31 mouse cellular contexts compared by ENCODE assay signal in the genomic region with DNA sequence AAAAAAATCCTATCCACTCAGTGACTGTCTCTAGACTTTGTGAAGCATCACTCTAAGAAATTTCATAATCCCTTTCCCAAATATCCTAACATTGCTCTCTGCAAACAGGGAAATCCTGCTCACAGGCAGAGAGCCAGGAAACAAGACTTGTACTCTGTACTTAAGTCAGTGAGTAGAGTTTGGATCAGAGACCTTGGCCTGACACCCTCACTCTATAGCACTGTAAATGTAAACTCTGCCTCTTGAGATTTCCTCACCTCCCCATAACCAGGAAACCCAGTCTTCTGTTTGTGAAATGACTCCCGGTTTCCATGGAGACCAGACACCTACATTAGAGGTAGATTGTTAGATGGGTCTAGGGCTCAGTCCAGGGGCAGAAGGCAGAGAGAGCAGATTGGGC. TPM values are rescaled to one million over a fixed set of nuclear protein-coding genes. Genes with fewer than 3 reads are reported as not detected.
DNase-seq lines count a peak whose midpoint lies in the region; ATAC-seq and TF ChIP-seq lines count a peak whose summit lies in the region.
"Had no signal": no experiment of that assay in that cellular context is flagged by ENCODE, and none has a peak within 500 bp of the region (broad histone marks: within the 10 kb centered on the region; RNA-seq: fewer than 3 reads in every experiment).

No protein-coding gene starts in this region.

- WGBS in intestine, embryonic 15.5 days = 67% methylated on average over 1 of the region's 1 CpGs
- WGBS in lung, postnatal 0 days = 55% methylated on average over 1 of the region's 1 CpGs
- 85% methylated on average over 1 of the region's 1 CpGs for WGBS in stomach, embryonic 16.5 days

- H3K9ac ChIP-seq in intestine, embryonic 15.5 days = no peak overlapping the region
- H3K9ac ChIP-seq in lung, postnatal 0 days (replicated peaks; ENCODE audit: low read depth) = no peak overlapping the region
- H3K9ac ChIP-seq in stomach, embryonic 16.5 days (ENCODE audit: low read length) = no peak overlapping the region
- H3K9ac ChIP-seq: embryonic facial prominence, embryonic 13.5 days; forebrain, embryonic 15.5 days; hindbrain, embryonic 13.5 days; limb, embryonic 15.5 days; liver, embryonic 15.5 days; midbrain, embryonic 13.5 days had no signal

- no peaks in the 10 kb centered on the region for H3K9me3 ChIP-seq in intestine, embryonic 15.5 days
- no peaks in the 10 kb centered on the region for H3K9me3 ChIP-seq in lung, postnatal 0 days (ENCODE audit: low read length)
- H3K9me3 ChIP-seq in stomach, embryonic 16.5 days (replicated peaks; ENCODE audit: control insufficient read depth, low read length) = no peaks in the 10 kb centered on the region
- H3K9me3 ChIP-seq: embryonic facial prominence, embryonic 13.5 days; forebrain, embryonic 10.5 days; forebrain, embryonic 15.5 days; hindbrain, embryonic 13.5 days; limb, embryonic 10.5 days; limb, embryonic 15.5 days; liver, embryonic 15.5 days; midbrain, embryonic 13.5 days had no signal

- H3K4me3 ChIP-seq in intestine, embryonic 15.5 days (replicated peaks) = no peak overlapping the region
- H3K4me3 ChIP-seq in lung, postnatal 0 days (ENCODE audit: low read depth, low read length) = no peak overlapping the region
- no peak overlapping the region for H3K4me3 ChIP-seq in stomach, embryonic 16.5 days (replicated peaks; ENCODE audit: low read length)
- H3K4me3 ChIP-seq: embryonic facial prominence, embryonic 13.5 days; forebrain, embryonic 10.5 days; forebrain, embryonic 15.5 days; gastrocnemius, adult 2 months; hindbrain, embryonic 13.5 days; limb, embryonic 10.5 days; limb, embryonic 15.5 days; liver, embryonic 15.5 days; midbrain, embryonic 13.5 days had no signal

- peak overlapping the region; percentile 72; the same call in 1 of the 2 replicates for H3K27ac ChIP-seq in intestine, embryonic 15.5 days
- no peak overlapping the region for H3K27ac ChIP-seq in lung, postnatal 0 days (ENCODE audit: low read length)
- H3K27ac ChIP-seq in stomach, embryonic 16.5 days (ENCODE audit: low read length) = no peak overlapping the region
- H3K27ac ChIP-seq: embryonic facial prominence, embryonic 13.5 days; forebrain, embryonic 10.5 days; forebrain, embryonic 15.5 days; gastrocnemius, adult 2 months; hindbrain, embryonic 13.5 days; kidney, postnatal 0 days; limb, embryonic 10.5 days; limb, embryonic 15.5 days; liver, embryonic 15.5 days; macrophage; midbrain, embryonic 13.5 days had no signal

- no peaks in the 10 kb centered on the region for H3K27me3 ChIP-seq in intestine, embryonic 15.5 days (replicated peaks)
- H3K27me3 ChIP-seq in lung, postnatal 0 days (replicated peaks; ENCODE audit: insufficient read depth, low read length) = no peaks in the 10 kb centered on the region
- H3K27me3 ChIP-seq in stomach, embryonic 16.5 days (ENCODE audit: control insufficient read depth, insufficient read depth, low read length) = no peaks in the 10 kb centered on the region
- H3K27me3 ChIP-seq: embryonic facial prominence, embryonic 13.5 days; forebrain, embryonic 15.5 days; hindbrain, embryonic 13.5 days; limb, embryonic 15.5 days; liver, embryonic 15.5 days; midbrain, embryonic 13.5 days had no signal

- no peaks in the 10 kb centered on the region for H3K36me3 ChIP-seq in intestine, embryonic 15.5 days
- no peaks in the 10 kb centered on the region for H3K36me3 ChIP-seq in lung, postnatal 0 days (ENCODE audit: insufficient read depth, low read length)
- no peaks in the 10 kb centered on the region for H3K36me3 ChIP-seq in stomach, embryonic 16.5 days (ENCODE audit: control insufficient read depth, insufficient read depth, low read length)
- H3K36me3 ChIP-seq: embryonic facial prominence, embryonic 13.5 days; forebrain, embryonic 10.5 days; forebrain, embryonic 15.5 days; hindbrain, embryonic 13.5 days; limb, embryonic 10.5 days; limb, embryonic 15.5 days; liver, embryonic 15.5 days; midbrain, embryonic 13.5 days had no signal

- peak; percentile 41; the same call in 1 of the 2 replicates for TF ChIP-seq EP300 in lung, postnatal 0 days (IDR thresholded peaks at IDR 0.05)

- H3K4me2 ChIP-seq in intestine, embryonic 15.5 days (replicated peaks) = no peak overlapping the region
- H3K4me2 ChIP-seq in lung, postnatal 0 days (replicated peaks; ENCODE audit: low read depth, low read length) = no peak overlapping the region
- no peak overlapping the region for H3K4me2 ChIP-seq in stomach, embryonic 16.5 days (ENCODE audit: low read depth, low read length)
- H3K4me2 ChIP-seq: embryonic facial prominence, embryonic 13.5 days; forebrain, embryonic 15.5 days; heart, embryonic 11.5 days; hindbrain, embryonic 13.5 days; limb, embryonic 15.5 days; liver, embryonic 15.5 days; midbrain, embryonic 13.5 days had no signal

- 0 out of 2 replicates have a peak, but pooled peaks cover 7% of the 10 kb centered on the region for H3K4me1 ChIP-seq in intestine, embryonic 15.5 days (replicated peaks)
- no peaks in the 10 kb centered on the region; the same call in 1 of the 2 replicates for H3K4me1 ChIP-seq in lung, postnatal 0 days (ENCODE audit: insufficient read depth, low read depth, low read length)
- no peaks in the 10 kb centered on the region for H3K4me1 ChIP-seq in stomach, embryonic 16.5 days (ENCODE audit: control insufficient read depth, insufficient read depth, low read length)
- H3K4me1 ChIP-seq: forebrain, embryonic 10.5 days; forebrain, embryonic 15.5 days; hindbrain, embryonic 13.5 days; liver, embryonic 15.5 days; midbrain, embryonic 13.5 days had no signal

- TF ChIP-seq CTCF in lung, postnatal 0 days (IDR thresholded peaks at IDR 0.05) = no peak

- ATAC-seq in intestine, embryonic 15.5 days = peak; percentile 80
- ATAC-seq in lung, postnatal 0 days = peak; percentile 87
- peak; percentile 37; the same call in 1 of the 2 replicates for ATAC-seq in stomach, embryonic 16.5 days (ENCODE audit: insufficient read depth, low FRiP score)
- ATAC-seq: forebrain, embryonic 15.5 days; midbrain, embryonic 13.5 days had no signal

- peak; percentile 53 for DNase-seq in adipocyte (ENCODE audit: low spot score)
- DNase-seq in lung, postnatal 0 days (ENCODE audit: low spot score) = peak; percentile 77
- no peak for DNase-seq in right cerebral cortex, adult 18-20 months
- DNase-seq in right cerebral cortex, postnatal 10 days (ENCODE audit: low spot score in 2 of 2) = no peak
- no peak for DNase-seq in thymus, adult 18-20 months
- DNase-seq: adrenal gland, postnatal 14 days; cerebellum, adult 11-12 months; cerebellum, postnatal 10 days; gastrocnemius, adult 2 months; gastrocnemius, postnatal 36 days; heart, adult 18-20 months; heart, postnatal 4 days; kidney, adult 8-10 months; kidney, postnatal 4 days; layer of hippocampus, postnatal 36 days; right cerebral cortex, postnatal 4 days; thymus, postnatal 25 days had no signal

RNA-seq across cellular contexts. Expression of a gene that starts 33.3 kb away (rescaled TPM):
- 19.6 and 21.7 TPM in 2 replicates for polyA plus RNA-seq in intestine, embryonic 15.5 days (2015; fragmentation: Nextera tagmentation; extraction: Ambion mirVana)
- 20.2 and 22.2 TPM in 2 replicates for polyA plus RNA-seq in lung, postnatal 0 days (2015; fragmentation: Nextera tagmentation; extraction: Ambion mirVana)
- polyA plus RNA-seq in stomach, embryonic 16.5 days (2015; fragmentation: Nextera tagmentation; extraction: Ambion mirVana) = 31.2 and 42.7 TPM in 2 replicates
- polyA plus RNA-seq: C2C12, macrophage had no signal

Comparison
In these comparisons a context has a peak if more than half of its experiments do, and no peak if none do; other contexts are left out.
1. DNase-seq: peak in adipocyte (single experiment) and lung, postnatal 0 days (single experiment); none in right cerebral cortex, adult 18-20 months (single experiment), right cerebral cortex, postnatal 10 days (0 of 2) and thymus, adult 18-20 months (0 of 2).
2. ATAC-seq: peak in every context shown above with its lines; median percentile 87 in lung, postnatal 0 days; 80 in intestine, embryonic 15.5 days; 37 in stomach, embryonic 16.5 days.